Mouse (Mus musculus): ENCODE measurements at regions not wholly inside any gene's neighbourhood (a gene's known extent, or its start where the extent isn't known, plus 50 kb on each side); places are given as distances from the start of the nearest gene placed in this dataset.

DNA sequence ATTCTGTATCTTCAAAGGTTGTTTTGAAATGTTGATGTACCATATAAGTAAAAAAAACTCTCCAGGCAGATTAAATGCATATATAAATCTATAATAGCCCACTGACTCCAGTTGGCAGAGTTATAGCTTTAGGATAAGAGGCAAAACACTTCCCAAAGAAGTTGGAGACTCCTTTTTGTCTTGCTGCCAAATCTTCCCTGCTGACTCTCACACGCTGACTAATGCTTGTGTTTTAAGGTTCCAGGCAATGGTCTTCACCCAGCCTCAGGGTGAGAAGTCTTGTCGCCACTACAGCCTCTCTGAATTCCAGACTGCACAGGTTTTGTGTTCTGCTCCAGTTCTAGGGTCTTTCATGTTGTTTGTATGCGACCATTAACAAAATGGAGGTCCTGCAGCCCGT is 195.0 kb upstream of the Gm11146 start:
- Histone ChIP-seq H3K4me3 (replicated peaks) (no peak overlapping the region), H3K4me2 (no peak overlapping the region), H3K9me3 (replicated peaks) (no peaks in the 10 kb centered on the region), H3K4me1 (replicated peaks) (no peaks in the 10 kb centered on the region), H3K36me3 (no peaks in the 10 kb centered on the region), H3K27ac (no peak overlapping the region), H3K9ac (no peak overlapping the region), H3K27me3 (no peaks in the 10 kb centered on the region)
- no peak for DNase-seq
- ATAC-seq (ENCODE audit: low read depth): no peak
- WGBS (ENCODE audit: insufficient replicate concordance): 52% methylated on average over 4 of the region's 4 CpGs

DNA sequence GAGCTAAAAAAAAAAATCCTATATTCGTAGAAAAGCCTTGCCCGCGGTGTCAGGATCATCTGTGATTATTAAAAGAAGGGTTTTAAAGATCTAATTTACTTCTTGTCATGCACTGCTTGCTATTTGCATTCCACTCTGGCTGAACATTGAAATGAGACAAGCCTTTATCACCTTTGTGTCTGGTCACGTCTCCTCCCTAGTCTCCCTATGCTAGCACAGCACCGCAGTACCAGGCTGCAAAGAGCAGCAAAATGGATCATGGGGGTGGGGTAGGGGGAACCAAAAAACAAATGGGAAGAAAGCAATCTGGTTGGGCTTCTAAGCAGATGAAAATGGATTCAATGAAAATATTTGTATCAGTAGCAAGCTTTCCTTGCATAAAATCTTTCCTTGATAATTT is 187.8 kb upstream of the Gm11146 start:
- H3K9ac ChIP-seq: no peak overlapping the region
- no peaks in the 10 kb centered on the region for H3K4me1 ChIP-seq (replicated peaks)
- H3K36me3 ChIP-seq: no peaks in the 10 kb centered on the region
- DNase-seq (no peak), ATAC-seq (ENCODE audit: low read depth) (no peak)
- H3K9me3 ChIP-seq (replicated peaks): no peaks in the 10 kb centered on the region
- no peak overlapping the region for H3K4me3 ChIP-seq (replicated peaks)
- H3K27me3 ChIP-seq: no peaks in the 10 kb centered on the region
- WGBS (ENCODE audit: insufficient replicate concordance): 70% methylated on average over 5 of the region's 5 CpGs
- H3K4me2 ChIP-seq: no peak overlapping the region
- H3K27ac ChIP-seq: no peak overlapping the region

GRCm38 (mm10) chr16:77789206-77789605 is 187.3 kb upstream of the Gm11146 start:
- Histone ChIP-seq H3K4me2 (no peak overlapping the region), H3K4me1 (replicated peaks) (no peaks in the 10 kb centered on the region), H3K4me3 (replicated peaks) (no peak overlapping the region), H3K36me3 (no peaks in the 10 kb centered on the region), H3K9me3 (replicated peaks) (no peaks in the 10 kb centered on the region), H3K27me3 (no peaks in the 10 kb centered on the region), H3K27ac (no peak overlapping the region), H3K9ac (no peak overlapping the region)
- 67% methylated on average over 2 of the region's 2 CpGs for WGBS (ENCODE audit: insufficient replicate concordance)
- ATAC-seq (ENCODE audit: low read depth) (no peak), DNase-seq (no peak)

DNA sequence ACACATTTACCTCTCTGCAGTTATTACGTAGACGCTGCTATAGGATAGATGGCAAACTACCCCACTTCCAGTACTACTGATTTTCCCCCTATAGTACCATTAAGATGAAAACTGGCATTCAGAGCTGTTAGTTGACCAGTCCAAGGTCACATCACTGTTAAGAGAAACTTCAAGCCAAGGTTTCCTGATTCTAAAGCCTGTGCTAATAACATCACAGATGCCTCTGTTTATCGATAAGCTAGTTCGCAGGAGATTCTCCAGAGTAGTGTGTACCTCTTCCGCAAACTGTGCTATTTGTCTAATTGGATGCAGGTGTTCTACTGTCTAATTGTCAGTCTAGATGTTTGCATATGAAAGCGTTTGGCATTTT is 186.9 kb upstream of the Gm11146 start:
- 80% methylated on average over 6 of the region's 6 CpGs for WGBS (ENCODE audit: insufficient replicate concordance)
- Histone ChIP-seq H3K27me3 (no peaks in the 10 kb centered on the region), H3K36me3 (no peaks in the 10 kb centered on the region), H3K4me1 (replicated peaks) (no peaks in the 10 kb centered on the region), H3K4me2 (no peak overlapping the region), H3K9me3 (replicated peaks) (no peaks in the 10 kb centered on the region), H3K4me3 (replicated peaks) (no peak overlapping the region), H3K27ac (no peak overlapping the region), H3K9ac (no peak overlapping the region)
- no peak for DNase-seq
- ATAC-seq (ENCODE audit: low read depth): no peak

DNA sequence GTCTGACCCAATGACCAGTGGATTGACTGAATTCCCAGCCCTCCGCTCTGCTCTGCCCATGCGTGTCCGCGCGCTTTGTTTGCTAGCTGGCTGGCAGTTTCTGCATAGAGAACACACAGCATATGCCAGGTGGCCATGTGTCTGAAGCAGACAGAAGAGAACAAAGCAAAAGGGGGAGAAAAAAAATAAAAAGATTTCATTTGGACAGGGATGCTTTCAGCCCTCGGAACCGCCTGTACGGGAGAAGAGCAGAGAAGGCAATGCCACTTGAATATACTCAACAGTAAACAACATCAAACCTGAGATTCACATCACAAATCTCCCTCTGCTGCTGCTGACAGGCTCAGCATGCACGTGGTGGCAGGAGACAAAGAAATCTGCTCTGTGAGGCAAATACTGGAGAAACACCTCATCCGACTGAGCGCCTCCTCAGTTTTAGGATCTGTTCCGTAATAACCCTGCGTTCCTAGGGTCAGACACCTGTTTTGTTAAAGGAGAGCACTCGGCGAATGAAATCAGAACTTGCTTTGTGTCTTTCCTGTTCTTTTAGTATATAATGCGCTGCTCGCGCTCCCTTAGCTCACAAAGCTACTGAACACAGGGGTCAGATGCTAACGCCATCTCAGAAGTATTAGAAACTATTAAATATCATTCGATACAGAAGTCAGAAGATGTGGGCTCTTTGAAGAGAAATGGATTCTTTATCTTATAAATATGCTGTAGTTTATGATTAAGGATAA is 186.3 kb upstream of the Gm11146 start:
- ATAC-seq (ENCODE audit: low read depth): no peak
- WGBS (ENCODE audit: insufficient replicate concordance): 80% methylated on average over 20 of the region's 20 CpGs
- H3K4me3 ChIP-seq (replicated peaks): no peak overlapping the region
- H3K9me3 ChIP-seq (replicated peaks): no peaks in the 10 kb centered on the region
- no peak overlapping the region for H3K9ac ChIP-seq
- no peaks in the 10 kb centered on the region for H3K4me1 ChIP-seq (replicated peaks)
- no peak overlapping the region for H3K4me2 ChIP-seq
- DNase-seq: no peak
- H3K36me3 ChIP-seq: no peaks in the 10 kb centered on the region
- no peak overlapping the region for H3K27ac ChIP-seq
- H3K27me3 ChIP-seq: no peaks in the 10 kb centered on the region

DNA sequence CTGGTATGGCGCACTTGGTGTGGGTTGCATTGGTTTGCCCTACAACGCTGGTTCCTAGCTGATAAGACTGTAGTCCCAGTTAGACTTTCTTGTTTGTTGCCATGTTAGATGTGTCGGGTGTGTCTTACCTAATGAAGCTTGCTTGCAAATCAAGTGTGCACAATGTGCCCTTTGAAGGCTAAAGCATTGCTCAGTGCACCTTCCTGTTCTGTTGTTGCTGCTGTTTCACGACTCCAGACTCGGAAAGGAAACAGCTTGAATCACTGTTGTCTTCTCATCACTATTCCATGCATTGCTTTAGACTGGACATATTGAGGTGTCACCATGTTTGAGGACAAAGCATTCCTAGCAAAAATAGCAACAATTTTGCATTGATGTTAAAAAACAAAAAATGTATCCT is 185.1 kb upstream of the Gm11146 start:
- Histone ChIP-seq H3K4me2 (no peak overlapping the region), H3K4me3 (replicated peaks) (no peak overlapping the region), H3K9me3 (replicated peaks) (no peaks in the 10 kb centered on the region), H3K9ac (no peak overlapping the region), H3K27ac (no peak overlapping the region), H3K36me3 (no peaks in the 10 kb centered on the region), H3K27me3 (no peaks in the 10 kb centered on the region), H3K4me1 (replicated peaks) (no peaks in the 10 kb centered on the region)
- DNase-seq: no peak
- 67% methylated on average over 5 of the region's 5 CpGs for WGBS (ENCODE audit: insufficient replicate concordance)
- ATAC-seq (ENCODE audit: low read depth): no peak

GRCm38 (mm10) chr16:77779019-77779418 is 177.1 kb upstream of the Gm11146 start:
- H3K27me3 ChIP-seq: no peaks in the 10 kb centered on the region
- ATAC-seq (ENCODE audit: low read depth): no peak
- H3K9ac ChIP-seq: no peak overlapping the region
- no peak overlapping the region for H3K4me3 ChIP-seq (replicated peaks)
- H3K4me2 ChIP-seq: no peak overlapping the region
- no peaks in the 10 kb centered on the region for H3K36me3 ChIP-seq
- no peak overlapping the region for H3K27ac ChIP-seq
- no peaks in the 10 kb centered on the region for H3K9me3 ChIP-seq (replicated peaks)
- DNase-seq: no peak
- WGBS (ENCODE audit: insufficient replicate concordance): 42% methylated on average over 1 of the region's 1 CpGs
- H3K4me1 ChIP-seq (replicated peaks): no peaks in the 10 kb centered on the region

DNA sequence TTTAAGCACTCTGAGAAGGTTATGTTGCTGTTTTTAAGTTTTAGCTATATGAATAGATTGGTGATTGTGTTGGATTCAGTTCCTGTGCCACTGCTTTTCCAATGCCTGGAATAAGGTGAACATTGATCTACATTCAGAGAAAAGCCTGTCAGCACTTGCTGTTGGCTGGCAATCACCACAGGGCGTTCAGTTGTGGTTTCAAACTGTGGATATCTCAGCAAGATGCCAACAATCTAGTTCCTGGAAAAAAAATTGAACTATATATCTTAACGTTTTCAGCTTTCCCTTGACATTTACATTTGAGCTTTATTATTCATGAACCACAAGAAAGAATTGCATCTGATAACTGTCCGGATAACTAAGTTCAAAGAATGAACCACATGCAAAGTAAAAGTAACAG is 170.2 kb upstream of the Gm11146 start:
- no peaks in the 10 kb centered on the region for H3K4me1 ChIP-seq (replicated peaks)
- ATAC-seq (ENCODE audit: low read depth) (no peak), DNase-seq (no peak)
- H3K27me3 ChIP-seq: no peaks in the 10 kb centered on the region
- H3K9me3 ChIP-seq (replicated peaks): no peaks in the 10 kb centered on the region
- no peak overlapping the region for H3K4me3 ChIP-seq (replicated peaks)
- H3K9ac ChIP-seq: no peak overlapping the region
- no peaks in the 10 kb centered on the region for H3K36me3 ChIP-seq
- 46% methylated on average over 3 of the region's 3 CpGs for WGBS (ENCODE audit: insufficient replicate concordance)
- no peak overlapping the region for H3K27ac ChIP-seq
- H3K4me2 ChIP-seq: no peak overlapping the region

DNA sequence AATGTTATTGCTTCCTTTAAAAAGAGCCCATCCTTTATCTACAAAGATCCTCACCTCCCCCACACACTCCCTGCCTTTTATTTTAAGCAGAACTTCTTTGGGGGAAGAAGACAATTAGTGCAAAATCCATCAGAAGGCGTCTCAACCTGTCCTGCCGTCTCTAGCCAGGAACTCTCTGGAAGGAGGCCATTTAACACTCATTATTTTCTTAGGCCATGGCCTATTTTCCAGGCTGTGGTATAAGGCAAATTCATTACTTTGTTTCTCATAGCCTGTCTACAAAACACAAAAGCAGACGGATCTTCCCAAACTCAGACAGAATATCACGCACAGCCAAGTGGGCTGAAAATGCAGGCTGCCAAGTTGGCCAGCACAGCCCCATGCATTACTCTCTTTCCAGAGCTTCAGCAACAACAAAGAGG is 159.0 kb upstream of the Gm11146 start:
- Histone ChIP-seq H3K27me3 (no peaks in the 10 kb centered on the region), H3K9ac (no peak overlapping the region), H3K27ac (no peak overlapping the region), H3K9me3 (replicated peaks) (no peaks in the 10 kb centered on the region), H3K4me1 (replicated peaks) (no peaks in the 10 kb centered on the region), H3K4me2 (no peak overlapping the region), H3K4me3 (replicated peaks) (no peak overlapping the region), H3K36me3 (no peaks in the 10 kb centered on the region)
- 74% methylated on average over 4 of the region's 4 CpGs for WGBS (ENCODE audit: insufficient replicate concordance)
- ATAC-seq (ENCODE audit: low read depth): no peak
- DNase-seq: no peak

GRCm38 (mm10) chr16:77760479-77760878 is 158.6 kb upstream of the Gm11146 start:
- Histone ChIP-seq H3K4me3 (replicated peaks) (no peak overlapping the region), H3K4me2 (no peak overlapping the region), H3K36me3 (no peaks in the 10 kb centered on the region), H3K27ac (no peak overlapping the region), H3K27me3 (no peaks in the 10 kb centered on the region), H3K9ac (no peak overlapping the region), H3K9me3 (replicated peaks) (no peaks in the 10 kb centered on the region), H3K4me1 (replicated peaks) (no peaks in the 10 kb centered on the region)
- WGBS (ENCODE audit: insufficient replicate concordance): 70% methylated on average over 4 of the region's 4 CpGs
- DNase-seq (no peak), ATAC-seq (ENCODE audit: low read depth) (no peak)

DNA sequence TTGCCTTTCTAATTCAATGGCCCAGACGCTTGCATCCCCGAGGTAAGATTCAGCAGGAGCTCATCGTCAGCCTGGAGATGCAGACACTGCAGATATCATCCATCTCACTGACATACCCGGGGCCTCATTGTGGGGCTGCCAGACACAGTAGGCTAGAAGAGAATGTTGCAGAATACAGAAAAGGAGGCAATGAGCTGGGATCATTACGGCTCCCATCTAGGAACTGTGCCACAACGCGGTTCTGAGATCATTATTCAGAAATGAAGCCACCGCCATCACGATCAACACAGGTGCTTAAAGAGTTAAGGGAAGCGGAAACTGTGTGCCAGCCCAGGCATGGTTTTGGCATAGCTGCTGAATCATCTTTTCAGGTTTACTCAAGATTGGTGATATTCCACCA is 158.1 kb upstream of the Gm11146 start:
- WGBS (ENCODE audit: insufficient replicate concordance): 73% methylated on average over 10 of the region's 10 CpGs
- no peak overlapping the region for H3K4me2 ChIP-seq
- DNase-seq: no peak

GRCm38 (mm10) chr16:77754882-77755281 is 153.0 kb upstream of the Gm11146 start:
- no peaks in the 10 kb centered on the region for H3K9me3 ChIP-seq (replicated peaks)
- 65% methylated on average over 6 of the region's 6 CpGs for WGBS (ENCODE audit: insufficient replicate concordance)
- H3K36me3 ChIP-seq: no peaks in the 10 kb centered on the region
- no peak overlapping the region for H3K4me2 ChIP-seq
- no peaks in the 10 kb centered on the region for H3K27me3 ChIP-seq
- no peak overlapping the region for H3K27ac ChIP-seq
- no peak overlapping the region for H3K9ac ChIP-seq
- H3K4me3 ChIP-seq (replicated peaks): no peak overlapping the region
- H3K4me1 ChIP-seq (replicated peaks): no peaks in the 10 kb centered on the region
- ATAC-seq (ENCODE audit: low read depth): no peak
- DNase-seq: no peak

More for the DNA sequence above, 158.1 kb upstream of the Gm11146 start:
- no peak for ATAC-seq (ENCODE audit: low read depth)
- Histone ChIP-seq H3K27ac (no peak overlapping the region), H3K4me3 (replicated peaks) (no peak overlapping the region), H3K27me3 (no peaks in the 10 kb centered on the region), H3K9me3 (replicated peaks) (no peaks in the 10 kb centered on the region), H3K4me1 (replicated peaks) (no peaks in the 10 kb centered on the region), H3K9ac (no peak overlapping the region), H3K36me3 (no peaks in the 10 kb centered on the region)
